ENCODE assay signal across 12 mouse cellular contexts in the genomic region with DNA sequence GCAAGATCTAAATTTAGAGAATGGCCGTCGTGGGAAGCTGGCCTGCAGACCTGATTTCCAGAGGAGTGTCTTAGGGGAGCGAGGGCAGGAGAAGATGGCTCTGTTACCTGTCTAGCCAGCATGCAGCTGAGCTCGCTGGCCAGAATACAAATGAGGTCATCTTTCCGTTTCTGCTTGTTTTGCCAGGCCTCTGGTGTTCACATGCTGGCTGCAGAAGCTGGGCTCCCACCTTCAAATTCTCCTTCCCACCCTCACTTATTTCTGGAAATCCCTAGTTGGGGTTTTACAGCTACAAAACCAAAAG. TPM values are rescaled to one million over a fixed set of nuclear protein-coding genes. Genes with fewer than 3 reads are reported as not detected.
DNase-seq lines count a peak whose midpoint lies in the region; ATAC-seq and TF ChIP-seq lines count a peak whose summit lies in the region.
"Had no signal": no experiment of that assay in that cellular context is flagged by ENCODE, and none has a peak within 500 bp of the region (broad histone marks: within the 10 kb centered on the region; RNA-seq: fewer than 3 reads in every experiment).

No protein-coding gene starts in this region.

- no peak overlapping the region for H3K4me3 ChIP-seq in hindbrain, embryonic 15.5 days
- H3K4me3 ChIP-seq in hindbrain, embryonic 12.5 days = no peak overlapping the region
- no peak overlapping the region for H3K4me3 ChIP-seq in gastrocnemius, adult 2 months
- H3K4me3 ChIP-seq in midbrain, embryonic 16.5 days (ENCODE audit: low read depth, low read length) = no peak overlapping the region
- H3K4me3 ChIP-seq in kidney, adult 2 months (ENCODE audit: insufficient read depth, low read depth, low read length) = no peak overlapping the region
- H3K4me3 ChIP-seq: left cerebral cortex, adult 2 months had no signal

- peak; percentile 28 to 43 for DNase-seq in cerebellum, postnatal 14 days
- no peak for DNase-seq in cerebellum, adult 9-11 months
- peak; percentile 53 for DNase-seq in gastrocnemius, adult 2 months
- DNase-seq in kidney, adult 2 months = no peak
- DNase-seq: adrenal gland, postnatal 25 days; cerebellum, adult 11-12 months; kidney, postnatal 4 days had no signal

- peaks cover 17% of the 10 kb centered on the region for H3K4me1 ChIP-seq in hindbrain, embryonic 15.5 days (replicated peaks)
- peaks cover 15% of the 10 kb centered on the region for H3K4me1 ChIP-seq in hindbrain, embryonic 12.5 days
- peaks cover 14% of the 10 kb centered on the region for H3K4me1 ChIP-seq in midbrain, embryonic 16.5 days (ENCODE audit: control insufficient read depth, insufficient read depth, low read length)
- H3K4me1 ChIP-seq in kidney, adult 2 months (ENCODE audit: control insufficient read depth, insufficient read depth, low read length) = no peaks in the 10 kb centered on the region

- H3K9me3 ChIP-seq in hindbrain, embryonic 15.5 days = no peaks in the 10 kb centered on the region
- no peaks in the 10 kb centered on the region for H3K9me3 ChIP-seq in hindbrain, embryonic 12.5 days (replicated peaks)
- no peaks in the 10 kb centered on the region for H3K9me3 ChIP-seq in midbrain, embryonic 16.5 days (replicated peaks; ENCODE audit: control insufficient read depth, low read length, poor library complexity, severe bottlenecking)

- TF ChIP-seq POLR2A in kidney, adult 2 months (IDR thresholded peaks at IDR 0.05; ENCODE audit: low read depth, low read length) = no peak

- no peak overlapping the region for H3K9ac ChIP-seq in hindbrain, embryonic 15.5 days
- no peak overlapping the region for H3K9ac ChIP-seq in hindbrain, embryonic 12.5 days
- H3K9ac ChIP-seq in midbrain, embryonic 16.5 days (ENCODE audit: low read depth, low read length) = no peak overlapping the region

- no peak overlapping the region for H3K4me2 ChIP-seq in hindbrain, embryonic 15.5 days
- H3K4me2 ChIP-seq in hindbrain, embryonic 12.5 days (replicated peaks) = no peak overlapping the region
- H3K4me2 ChIP-seq in midbrain, embryonic 16.5 days (ENCODE audit: low read length) = no peak overlapping the region; the same call in 1 of the 2 replicates

- no peak for TF ChIP-seq CTCF in gastrocnemius, adult 2 months (IDR thresholded peaks at IDR 0.05)
- TF ChIP-seq CTCF in kidney, adult 2 months (conservative IDR thresholded peaks at IDR 0.05; ENCODE audit: insufficient read depth, insufficient read length, low read depth, low read length) = no peak

- intact Hi-C loops in gastrocnemius, adult 2 months (cut with DNase I) = no loop called here

- peak; percentile 9; the same call in 1 of the 2 replicates for ATAC-seq in hindbrain, embryonic 15.5 days (ENCODE audit: low FRiP score, low read depth)
- ATAC-seq in hindbrain, embryonic 12.5 days (ENCODE audit: low FRiP score) = no peak
- peak; percentile 33 for ATAC-seq in midbrain, embryonic 16.5 days
- ATAC-seq in megakaryocyte progenitor cell, adult 5-6 weeks (replicated peaks; ENCODE audit: poor library complexity) = no peak

- H3K27me3 ChIP-seq in hindbrain, embryonic 15.5 days = no peaks in the 10 kb centered on the region
- H3K27me3 ChIP-seq in hindbrain, embryonic 12.5 days = no peaks in the 10 kb centered on the region
- no peaks in the 10 kb centered on the region for H3K27me3 ChIP-seq in midbrain, embryonic 16.5 days (ENCODE audit: control insufficient read depth, insufficient read depth, low read depth, low read length)
- H3K27me3 ChIP-seq in kidney, adult 2 months (replicated peaks; ENCODE audit: control insufficient read depth, insufficient read depth, low read length) = no peaks in the 10 kb centered on the region

- H3K36me3 ChIP-seq in hindbrain, embryonic 15.5 days = no peaks in the 10 kb centered on the region
- H3K36me3 ChIP-seq in hindbrain, embryonic 12.5 days = no peaks in the 10 kb centered on the region
- H3K36me3 ChIP-seq in midbrain, embryonic 16.5 days (ENCODE audit: control insufficient read depth, insufficient read depth, low read length) = no peaks in the 10 kb centered on the region
- H3K36me3 ChIP-seq in kidney, adult 2 months (ENCODE audit: control insufficient read depth, insufficient read depth, low read length) = no peaks in the 10 kb centered on the region

- peak overlapping the region; percentile 75 for H3K27ac ChIP-seq in hindbrain, embryonic 15.5 days (replicated peaks)
- H3K27ac ChIP-seq in hindbrain, embryonic 12.5 days = no peak overlapping the region
- H3K27ac ChIP-seq in gastrocnemius, adult 2 months = peak overlapping the region; percentile 10; the same call in 1 of the 2 replicates
- H3K27ac ChIP-seq in midbrain, embryonic 16.5 days (ENCODE audit: low read length) = peak overlapping the region; percentile 75
- H3K27ac ChIP-seq in kidney, adult 2 months (ENCODE audit: insufficient read depth, low read depth, low read length) = no peak overlapping the region
- H3K27ac ChIP-seq: left cerebral cortex, adult 2 months had no signal

- WGBS in hindbrain, embryonic 15.5 days = 36% methylated on average over 5 of the region's 5 CpGs
- WGBS in hindbrain, embryonic 12.5 days = 62% methylated on average over 5 of the region's 5 CpGs
- 41% methylated on average over 5 of the region's 5 CpGs for WGBS in midbrain, embryonic 16.5 days
- 64% methylated on average over 5 of the region's 5 CpGs for WGBS in kidney, adult 2 months

RNA-seq across cellular contexts. Expression of gene Sub1, which starts 43.6 kb away (rescaled TPM):
- 489 and 545 TPM in 2 replicates for polyA plus RNA-seq in hindbrain, embryonic 15.5 days (2015; fragmentation: Nextera tagmentation; extraction: Ambion mirVana)
- polyA plus RNA-seq in hindbrain, embryonic 12.5 days (2016; fragmentation: Nextera tagmentation; extraction: Ambion mirVana) = 659 and 677 TPM in 2 replicates
- 100 to 1,000 TPM in 1 of 2 experiments, 10 to 100 TPM in 1; 76.1 to 121 TPM for total RNA-seq in gastrocnemius, adult 2 months (2021)
- 563 and 582 TPM in 2 replicates for polyA plus RNA-seq in midbrain, embryonic 16.5 days (2015; fragmentation: Nextera tagmentation; extraction: Ambion mirVana)
- polyA plus RNA-seq in kidney, adult 2 months (2012; rRNA removed) = 5.0 and 10.5 TPM in 2 replicates
- 615 and 783 TPM in 2 replicates for total RNA-seq in megakaryocyte progenitor cell, adult 5-6 weeks (2015)
- 811 and 824 TPM in 2 replicates for total RNA-seq in megakaryocyte progenitor cell, adult 5-6 weeks (2017)

Comparison
In these comparisons a context has a peak if more than half of its experiments do, and no peak if none do; other contexts are left out.
1. DNase-seq: peak in cerebellum, postnatal 14 days (2 of 2) and gastrocnemius, adult 2 months (single experiment); none in cerebellum, adult 9-11 months (single experiment) and kidney, adult 2 months (single experiment).
2. ATAC-seq: peak in hindbrain, embryonic 15.5 days (single experiment) and midbrain, embryonic 16.5 days (single experiment); none in hindbrain, embryonic 12.5 days (single experiment) and megakaryocyte progenitor cell, adult 5-6 weeks (single experiment).
3. H3K27ac ChIP-seq: peak in hindbrain, embryonic 15.5 days (single experiment), gastrocnemius, adult 2 months (single experiment) and midbrain, embryonic 16.5 days (single experiment); none in hindbrain, embryonic 12.5 days (single experiment) and kidney, adult 2 months (single experiment).
4. RNA of gene Sub1, which starts 43.6 kb away (polyA plus RNA-seq): 659 to 677 TPM in hindbrain, embryonic 12.5 days, 563 to 582 TPM in midbrain, embryonic 16.5 days and 489 to 545 TPM in hindbrain, embryonic 15.5 days; 5.0 to 10.5 TPM in kidney, adult 2 months; every median in the first group is over 10 times any median in the second.